Mouse (Mus musculus): Measurements from ENCODE around the gene Anp32b.

DNA sequence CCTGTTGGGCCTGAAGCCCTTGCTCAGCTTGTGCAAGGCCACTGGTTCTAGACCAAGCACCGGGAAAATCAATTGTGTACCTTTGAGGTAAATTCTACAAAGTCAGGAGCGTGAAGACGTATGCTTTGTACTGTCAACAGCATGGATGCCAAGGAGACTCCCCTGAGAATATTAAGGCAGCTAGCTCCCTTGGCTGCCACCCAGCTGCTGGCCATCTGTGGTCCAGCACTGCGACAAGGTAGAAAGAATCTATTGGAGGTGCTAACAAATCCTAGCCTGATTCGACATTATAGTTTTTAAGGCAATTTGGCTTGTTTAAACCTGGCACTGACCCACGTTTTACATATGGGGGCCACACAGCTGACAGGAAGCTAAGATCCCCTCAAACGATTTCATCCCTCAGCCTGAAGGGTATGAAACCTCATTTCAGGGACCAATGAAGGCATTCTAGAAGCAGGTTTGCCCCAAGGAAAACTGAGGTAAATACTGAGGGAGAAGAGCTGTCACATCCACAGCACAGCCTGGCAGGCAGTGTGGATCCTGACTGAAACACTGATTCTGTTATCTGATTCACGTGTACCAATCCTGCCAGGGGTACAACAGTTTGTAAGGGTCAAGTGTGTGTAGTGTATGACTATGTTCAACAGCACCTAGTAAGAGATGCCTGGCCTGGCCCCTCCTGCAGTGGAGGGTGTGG lies 54.8 kb downstream of the Anp32b start:
- no peak for TF ChIP-seq CTCF (IDR thresholded peaks at IDR 0.05; ENCODE audit: extremely low read depth, insufficient read length, insufficient replicate concordance, low read depth, low read length)
- TF ChIP-seq POLR2A (IDR thresholded peaks at IDR 0.05; ENCODE audit: low read depth, low read length) = no peak

All from small intestine, adult 2 months (tissue).